Mouse (Mus musculus): ENCODE data around the gene Olig3. TPM values are rescaled to one million over a fixed set of nuclear protein-coding genes. Genes with fewer than 3 reads are reported as not detected.

Gene Olig3
- polyA plus RNA-seq, 1 experiment from 2014 or later: not detected

GRCm38 (mm10) chr10:19352006-19352877, 4.1 kb upstream of the Olig3 start:
- Histone ChIP-seq H3K9me3 (replicated peaks) (no peaks in the 10 kb centered on the region), H3K4me2 (no peak overlapping the region), H3K4me1 (replicated peaks) (0 out of 2 replicates have a peak, but pooled peaks cover 4% of the 10 kb centered on the region), H3K27me3 (peaks cover 70% of the 10 kb centered on the region), H3K9ac (no peak overlapping the region), H3K36me3 (replicated peaks) (no peaks in the 10 kb centered on the region), H3K4me3 (replicated peaks) (no peak overlapping the region), H3K27ac (replicated peaks) (no peak overlapping the region)
- 3% methylated on average over 24 of the region's 24 CpGs for WGBS (ENCODE audit: insufficient replicate concordance)
- no peak for ATAC-seq (ENCODE audit: insufficient read depth)

GRCm38 (mm10) chr10:19352878-19353301, 3.4 kb upstream of the Olig3 start:
- no peak for ATAC-seq (ENCODE audit: insufficient read depth)
- Histone ChIP-seq H3K36me3 (replicated peaks) (no peaks in the 10 kb centered on the region), H3K4me1 (replicated peaks) (0 out of 2 replicates have a peak, but pooled peaks cover 5% of the 10 kb centered on the region), H3K27me3 (peaks cover 77% of the 10 kb centered on the region), H3K9me3 (replicated peaks) (no peaks in the 10 kb centered on the region), H3K27ac (replicated peaks) (no peak overlapping the region), H3K4me3 (replicated peaks) (no peak overlapping the region), H3K9ac (no peak overlapping the region), H3K4me2 (no peak overlapping the region)
- 3% methylated on average over 16 of the region's 16 CpGs for WGBS (ENCODE audit: insufficient replicate concordance)

GRCm38 (mm10) chr10:19353631-19354030, 2.7 kb upstream of the Olig3 start:
- WGBS (ENCODE audit: insufficient replicate concordance): 12% methylated on average over 5 of the region's 5 CpGs
- Histone ChIP-seq H3K27me3 (peaks cover 79% of the 10 kb centered on the region), H3K4me2 (no peak overlapping the region), H3K4me3 (replicated peaks) (no peak overlapping the region), H3K27ac (replicated peaks) (no peak overlapping the region), H3K9me3 (replicated peaks) (no peaks in the 10 kb centered on the region), H3K36me3 (replicated peaks) (no peaks in the 10 kb centered on the region), H3K9ac (no peak overlapping the region), H3K4me1 (replicated peaks) (0 out of 2 replicates have a peak, but pooled peaks cover 5% of the 10 kb centered on the region)
- ATAC-seq (ENCODE audit: insufficient read depth): no peak

- Histone ChIP-seq H3K4me2 (no peak overlapping the region), H3K9ac (no peak overlapping the region), H3K4me3 (replicated peaks) (no peak overlapping the region), H3K36me3 (replicated peaks) (no peaks in the 10 kb centered on the region), H3K9me3 (replicated peaks) (no peaks in the 10 kb centered on the region), H3K27me3 (peaks cover 84% of the 10 kb centered on the region), H3K4me1 (replicated peaks) (0 out of 2 replicates have a peak, but pooled peaks cover 5% of the 10 kb centered on the region), H3K27ac (replicated peaks) (no peak overlapping the region)
- no peak for ATAC-seq (ENCODE audit: insufficient read depth)
- WGBS (ENCODE audit: insufficient replicate concordance): 5% methylated on average over 6 of the region's 6 CpGs
These were observed 2.2 kb upstream of the Olig3 start for GRCm38 (mm10) chr10:19354146-19354545.

- Histone ChIP-seq H3K27ac (replicated peaks) (no peak overlapping the region), H3K4me3 (replicated peaks) (no peak overlapping the region), H3K9me3 (replicated peaks) (no peaks in the 10 kb centered on the region), H3K4me1 (replicated peaks) (0 out of 2 replicates have a peak, but pooled peaks cover 5% of the 10 kb centered on the region), H3K4me2 (no peak overlapping the region), H3K27me3 (peaks cover 93% of the 10 kb centered on the region), H3K9ac (no peak overlapping the region), H3K36me3 (replicated peaks) (no peaks in the 10 kb centered on the region)
- 9% methylated on average over 8 of the region's 8 CpGs for WGBS (ENCODE audit: insufficient replicate concordance)
- ATAC-seq (ENCODE audit: insufficient read depth): no peak
These were observed 1.3 kb upstream of the Olig3 start for GRCm38 (mm10) chr10:19355076-19355475.

- WGBS (ENCODE audit: insufficient replicate concordance): 1% methylated on average over 63 of the region's 63 CpGs
- no peaks in the 10 kb centered on the region for H3K9me3 ChIP-seq (replicated peaks)
- H3K27me3 ChIP-seq: peaks cover 100% of the 10 kb centered on the region
- H3K4me3 ChIP-seq (replicated peaks): no peak overlapping the region
- H3K27ac ChIP-seq (replicated peaks): no peak overlapping the region
- H3K4me1 ChIP-seq (replicated peaks): 0 out of 2 replicates have a peak, but pooled peaks cover 5% of the 10 kb centered on the region
- H3K4me2 ChIP-seq: no peak overlapping the region
- no peaks in the 10 kb centered on the region for H3K36me3 ChIP-seq (replicated peaks)
- no peak for ATAC-seq (ENCODE audit: insufficient read depth)
- H3K9ac ChIP-seq: no peak overlapping the region
These were observed 648 bp downstream of the Olig3 start for GRCm38 (mm10) chr10:19356720-19357641.

- Histone ChIP-seq H3K27ac (replicated peaks) (no peak overlapping the region), H3K9ac (no peak overlapping the region), H3K4me1 (replicated peaks) (0 out of 2 replicates have a peak, but pooled peaks cover 5% of the 10 kb centered on the region), H3K27me3 (peaks cover 100% of the 10 kb centered on the region), H3K36me3 (replicated peaks) (no peaks in the 10 kb centered on the region), H3K4me3 (replicated peaks) (no peak overlapping the region), H3K4me2 (no peak overlapping the region), H3K9me3 (replicated peaks) (no peaks in the 10 kb centered on the region)
- 18% methylated on average over 5 of the region's 5 CpGs for WGBS (ENCODE audit: insufficient replicate concordance)
- ATAC-seq (ENCODE audit: insufficient read depth): no peak
These were observed 1.5 kb downstream of the Olig3 start for GRCm38 (mm10) chr10:19357848-19358247.

GRCm38 (mm10) chr10:19360446-19361300, 4.3 kb downstream of the Olig3 start:
- Histone ChIP-seq H3K9ac (no peak overlapping the region), H3K4me2 (no peak overlapping the region), H3K4me1 (replicated peaks) (0 out of 2 replicates have a peak, but pooled peaks cover 5% of the 10 kb centered on the region), H3K27me3 (peaks cover 92% of the 10 kb centered on the region), H3K9me3 (replicated peaks) (no peaks in the 10 kb centered on the region), H3K4me3 (replicated peaks) (no peak overlapping the region), H3K36me3 (replicated peaks) (no peaks in the 10 kb centered on the region), H3K27ac (replicated peaks) (no peak overlapping the region)
- 11% methylated on average over 3 of the region's 3 CpGs for WGBS (ENCODE audit: insufficient replicate concordance)
- ATAC-seq (ENCODE audit: insufficient read depth): no peak

GRCm38 (mm10) chr10:19361539-19362293, 5.4 kb downstream of the Olig3 start:
- no peak for ATAC-seq (ENCODE audit: insufficient read depth)
- Histone ChIP-seq H3K27ac (replicated peaks) (no peak overlapping the region), H3K36me3 (replicated peaks) (no peaks in the 10 kb centered on the region), H3K4me3 (replicated peaks) (no peak overlapping the region), H3K9ac (no peak overlapping the region), H3K4me2 (no peak overlapping the region), H3K4me1 (replicated peaks) (0 out of 2 replicates have a peak, but pooled peaks cover 5% of the 10 kb centered on the region), H3K9me3 (replicated peaks) (no peaks in the 10 kb centered on the region), H3K27me3 (peaks cover 81% of the 10 kb centered on the region)
- 5% methylated on average over 23 of the region's 23 CpGs for WGBS (ENCODE audit: insufficient replicate concordance)

- 2% methylated on average over 8 of the region's 8 CpGs for WGBS (ENCODE audit: insufficient replicate concordance)
- H3K36me3 ChIP-seq (replicated peaks): no peaks in the 10 kb centered on the region
- H3K4me3 ChIP-seq (replicated peaks): no peak overlapping the region
- no peak overlapping the region for H3K9ac ChIP-seq
- H3K27me3 ChIP-seq: peaks cover 76% of the 10 kb centered on the region
- no peak overlapping the region for H3K27ac ChIP-seq (replicated peaks)
- no peak overlapping the region for H3K4me2 ChIP-seq
- H3K4me1 ChIP-seq (replicated peaks): 0 out of 2 replicates have a peak, but pooled peaks cover under 1% of the 10 kb centered on the region
- no peak for ATAC-seq (ENCODE audit: insufficient read depth)
- H3K9me3 ChIP-seq (replicated peaks): no peaks in the 10 kb centered on the region
These were observed 5.9 kb downstream of the Olig3 start for GRCm38 (mm10) chr10:19362294-19362590.

Measured in liver, embryonic 15.5 days (tissue).